Mouse (Mus musculus): ENCODE results near the gene Gm49394. TPM values are rescaled to one million over a fixed set of nuclear protein-coding genes. Genes with fewer than 3 reads are reported as not detected.

The Gm49394 gene
- polyA plus RNA-seq, 1 experiment from 2014 or later = 0.06 TPM

GRCm38 (mm10) chr7:142610627-142611406 is 58.9 kb downstream of the Gm49394 start:
- WGBS = under 1% methylated on average over 12 of the region's 12 CpGs
- no peak overlapping the region for H3K4me3 ChIP-seq

GRCm38 (mm10) chr7:142600921-142601320 is 68.8 kb downstream of the Gm49394 start:
- Histone ChIP-seq H3K4me1 (peaks cover 12% of the 10 kb centered on the region), H3K4me2 (no peak overlapping the region), H3K4me3 (no peak overlapping the region), H3K36me3 (no peaks in the 10 kb centered on the region), H3K9me3 (no peaks in the 10 kb centered on the region), H3K27ac (no peak overlapping the region), H3K9ac (no peak overlapping the region), H3K27me3 (no peaks in the 10 kb centered on the region)
- no peak for ATAC-seq (ENCODE audit: borderline replicate concordance, extremely low read depth, low FRiP score, low TSS enrichment)
- 89% methylated on average over 2 of the region's 2 CpGs for WGBS

More at GRCm38 (mm10) chr7:142610627-142611406, 58.9 kb downstream of the Gm49394 start:
- H3K9me3 ChIP-seq = no peaks in the 10 kb centered on the region
- no peaks in the 10 kb centered on the region for H3K36me3 ChIP-seq
- no peak overlapping the region for H3K9ac ChIP-seq
- peak overlapping the region; percentile 44 for H3K4me2 ChIP-seq
- H3K27ac ChIP-seq = peak overlapping the region; percentile 79
- peaks cover 28% of the 10 kb centered on the region for H3K4me1 ChIP-seq
- peak; percentile 89 for ATAC-seq (ENCODE audit: borderline replicate concordance, extremely low read depth, low FRiP score, low TSS enrichment)
- no peaks in the 10 kb centered on the region for H3K27me3 ChIP-seq

MicroRNA genes within 50 kb of the gene (microRNA counts, 519-probe panel; counts per million panel counts)
- 2,242 counts per million, percentile 31 among the panel's probes with 10 or more counts for microRNA mmu-miR-483

Small RNA genes within 50 kb of the gene (microRNA-seq; reads per million reads assigned to microRNA genes)
- 833 reads per million, percentile 74 among the genes with 10 or more reads in this experiment for gene Mir483

Other genes starting within 250 kb of the Gm49394 start
- 0.34 and 0.87 TPM in 2 replicates for gene Syt8, start 235.1 kb downstream of the Gm49394 start, polyA plus RNA-seq (2015; fragmentation: Nextera tagmentation; extraction: Ambion mirVana)
- 2.4 and 7.4 TPM in 2 replicates for gene Tnni2, start 228.1 kb downstream of the Gm49394 start, polyA plus RNA-seq (2015; fragmentation: Nextera tagmentation; extraction: Ambion mirVana)
- 125 and 130 TPM in 2 replicates for gene Lsp1, start 209.1 kb downstream of the Gm49394 start, polyA plus RNA-seq (2015; fragmentation: Nextera tagmentation; extraction: Ambion mirVana)
- 2.5 and 5.1 TPM in 2 replicates for gene Tnnt3, start 171.1 kb downstream of the Gm49394 start, polyA plus RNA-seq (2015; fragmentation: Nextera tagmentation; extraction: Ambion mirVana)
- gene Mrpl23, start 137.3 kb downstream of the Gm49394 start, polyA plus RNA-seq (2015; fragmentation: Nextera tagmentation; extraction: Ambion mirVana) = 22.8 and 28.3 TPM in 2 replicates
- 536 and 550 TPM in 2 replicates for gene Igf2, start 3.1 kb downstream of the Gm49394 start, polyA plus RNA-seq (2015; fragmentation: Nextera tagmentation; extraction: Ambion mirVana)
- gene Ins2, start 73.4 kb upstream of the Gm49394 start, polyA plus RNA-seq (2015; fragmentation: Nextera tagmentation; extraction: Ambion mirVana) = not detected in 2 replicates